Mouse (Mus musculus) testis, adult 2 months (tissue): ENCODE measurements around the gene Gap43.

ENCODE experiments used
- CTCF ChIP-seq: fragments of 200-500 bp; IDR thresholded peaks from 2 replicates; pipeline ENCODE4 v1.5.1; 2012; ENCODE audit warnings: low read depth, mild to moderate bottlenecking, inconsistent platforms, low read length, moderate library complexity; ENCODE audit not compliant: control insufficient read depth, insufficient read depth, insufficient replicate concordance
- POLR2A ChIP-seq: fragments of 200-500 bp; IDR thresholded peaks from 2 replicates; pipeline ENCODE4 v1.6.1; 2012; ENCODE audit warnings: low read depth, mild to moderate bottlenecking, inconsistent platforms, low read length, moderate library complexity; ENCODE audit not compliant: control insufficient read depth

DNA sequence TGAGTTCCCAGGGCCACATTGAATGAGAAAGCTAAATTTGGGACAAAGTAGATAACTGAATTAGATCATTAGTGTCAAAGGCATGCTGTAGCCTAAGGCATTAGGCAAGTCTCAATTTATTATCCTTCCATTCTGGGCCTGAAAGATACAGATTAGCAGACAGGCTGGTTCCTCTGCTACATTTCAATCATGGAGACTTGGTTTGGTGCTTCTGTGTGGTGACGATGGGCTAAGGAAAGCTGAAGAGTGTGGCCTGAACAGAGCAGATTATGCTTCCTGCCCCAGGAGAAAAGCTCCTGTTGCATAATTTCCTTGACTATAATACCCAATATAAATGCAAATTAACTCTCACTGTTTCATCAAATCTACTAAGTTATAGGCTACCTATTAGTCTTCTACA, 31.7 kb downstream of the Gap43 start:
- TF ChIP-seq POLR2A, result no peak
- TF ChIP-seq CTCF, result no peak
